Mouse (Mus musculus): ENCODE data around the gene Pam. TPM values are rescaled to one million over a fixed set of nuclear protein-coding genes. Genes with fewer than 3 reads are reported as not detected.

The Pam gene
- total and polyA plus RNA-seq, 3 experiments: not detected

DNA sequence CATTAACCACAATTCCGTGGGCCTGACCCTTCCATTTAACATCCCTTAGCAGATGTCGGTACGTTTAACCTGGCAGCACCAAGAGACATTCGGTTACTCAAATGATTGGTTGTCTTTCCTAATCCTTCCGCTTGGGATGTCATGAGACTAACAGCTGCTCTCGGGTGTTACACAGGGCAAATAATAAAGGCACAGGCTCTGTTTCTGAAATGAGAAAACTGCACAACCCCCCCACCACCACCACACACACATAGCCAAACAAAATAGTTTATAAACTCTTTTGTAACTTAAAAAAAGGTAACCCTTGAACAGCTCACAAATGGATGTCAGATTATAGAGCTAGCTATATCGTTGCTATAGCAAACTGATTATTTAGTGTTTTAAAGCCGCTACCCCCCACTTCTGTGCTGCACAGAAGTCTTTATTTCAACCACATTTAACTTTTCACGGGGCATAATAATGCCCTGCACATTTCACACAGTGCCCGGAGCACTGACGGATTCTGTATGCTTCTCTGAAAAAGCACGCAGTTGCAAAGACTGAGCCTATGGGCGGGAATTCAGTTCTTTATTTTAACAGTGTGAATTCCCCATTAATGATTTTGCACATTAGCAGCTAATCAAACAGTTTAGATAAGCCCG, 246.7 kb downstream of the Pam start:
- no peaks in the 10 kb centered on the region for H3K79me2 ChIP-seq (ENCODE audit: control insufficient read depth, insufficient read depth, low read length, poor library complexity)
- TF ChIP-seq E2F4 (IDR thresholded peaks at IDR 0.05; ENCODE audit: borderline replicate concordance, low read depth, low read length) (no peak), POLR2A (IDR thresholded peaks at IDR 0.05; ENCODE audit: control insufficient read depth in 1 of 2, insufficient read depth in 1 of 2, low read depth in 1 of 2, low read length in 2 of 2, poor library complexity in 1 of 2) (no peak), MAX (IDR thresholded peaks at IDR 0.05; ENCODE audit: low read length) (no peak), TBP (IDR thresholded peaks at IDR 0.05; ENCODE audit: low read depth, low read length) (no peak), GATA1 (IDR thresholded peaks at IDR 0.05; ENCODE audit: low read depth, low read length) (no peak), EP300 (IDR thresholded peaks at IDR 0.05; ENCODE audit: low read depth in 1 of 2, low read length in 2 of 2) (no peak), SMC3 (IDR thresholded peaks at IDR 0.05; ENCODE audit: low read depth, low read length) (no peak)
- no peaks in the 10 kb centered on the region for H3K36me3 ChIP-seq (ENCODE audit: control insufficient read depth in 1 of 2, insufficient read depth in 2 of 2, low read length in 2 of 2)
- H3K4me3 ChIP-seq (ENCODE audit: control insufficient read depth in 1 of 2, insufficient read depth in 1 of 2, low read depth in 2 of 2, low read length in 2 of 2): no peak overlapping the region
- no peaks in the 10 kb centered on the region for H3K9me3 ChIP-seq (replicated peaks; ENCODE audit: insufficient read depth, low read length)
- no peak overlapping the region for H3K27ac ChIP-seq (ENCODE audit: control insufficient read depth, low read depth, low read length)
- H3K27me3 ChIP-seq (ENCODE audit: control insufficient read depth in 1 of 2, insufficient read depth in 2 of 2, low read length in 2 of 2): peaks cover 0 to 2% of the 10 kb centered on the region in 2 experiments; a peak in 1 of 4 replicates
- H3K4me1 ChIP-seq (ENCODE audit: control insufficient read depth in 1 of 2, insufficient read depth in 2 of 2, low read length in 2 of 2): no peaks in the 10 kb centered on the region
- H3K9ac ChIP-seq (ENCODE audit: control insufficient read depth, low read depth, low read length, poor library complexity, severe bottlenecking): no peak overlapping the region
- no peak for DNase-seq (ENCODE audit: low read depth, low spot score)

- H3K27me3 ChIP-seq (ENCODE audit: control insufficient read depth in 1 of 2, insufficient read depth in 2 of 2, low read length in 2 of 2): peaks cover 0 to 2% of the 10 kb centered on the region in 2 experiments; a peak in 1 of 4 replicates
- H3K36me3 ChIP-seq (ENCODE audit: control insufficient read depth in 1 of 2, insufficient read depth in 2 of 2, low read length in 2 of 2): no peaks in the 10 kb centered on the region
- H3K9me3 ChIP-seq (replicated peaks; ENCODE audit: insufficient read depth, low read length): no peaks in the 10 kb centered on the region
- TF ChIP-seq ZKSCAN1 (IDR thresholded peaks at IDR 0.05; ENCODE audit: low read depth, low read length): no peak
- no peak for TF ChIP-seq MAFK (IDR thresholded peaks at IDR 0.05; ENCODE audit: borderline replicate concordance, low read depth, low read length)
- TF ChIP-seq MAX (IDR thresholded peaks at IDR 0.05; ENCODE audit: low read length): no peak
- TF ChIP-seq BHLHE40 (IDR thresholded peaks at IDR 0.05; ENCODE audit: borderline replicate concordance, low read depth, low read length): no peak
- TF ChIP-seq TBP (IDR thresholded peaks at IDR 0.05; ENCODE audit: low read depth, low read length): no peak
- TF ChIP-seq MYC (IDR thresholded peaks at IDR 0.05; ENCODE audit: low read depth, low read length): no peak
- TF ChIP-seq CHD2 (IDR thresholded peaks at IDR 0.05; ENCODE audit: low read length): no peak
- no peak for TF ChIP-seq JUND (IDR thresholded peaks at IDR 0.05; ENCODE audit: low read depth, low read length)
- TF ChIP-seq KAT2A (conservative IDR thresholded peaks at IDR 0.05; ENCODE audit: low read depth, low read length): no peak
- TF ChIP-seq USF1 (IDR thresholded peaks at IDR 0.05; ENCODE audit: low read depth, low read length): no peak
- TF ChIP-seq GABPA (IDR thresholded peaks at IDR 0.05; ENCODE audit: low read depth, low read length): no peak
- TF ChIP-seq RCOR1 (IDR thresholded peaks at IDR 0.05; ENCODE audit: low read depth, low read length): no peak
- no peak for TF ChIP-seq USF2 (IDR thresholded peaks at IDR 0.05; ENCODE audit: borderline replicate concordance in 1 of 2, insufficient read depth in 1 of 2, low read depth in 1 of 2, low read length in 2 of 2)
- TF ChIP-seq NELFE (IDR thresholded peaks at IDR 0.05; ENCODE audit: low read depth, low read length): no peak
- no peaks in the 10 kb centered on the region for H3K4me1 ChIP-seq (ENCODE audit: control insufficient read depth in 1 of 2, insufficient read depth in 2 of 2, low read length in 2 of 2)
- H3K79me2 ChIP-seq (ENCODE audit: control insufficient read depth, insufficient read depth, low read length, poor library complexity): no peaks in the 10 kb centered on the region
- no peak overlapping the region for H3K4me3 ChIP-seq (ENCODE audit: control insufficient read depth in 1 of 2, insufficient read depth in 1 of 2, low read depth in 2 of 2, low read length in 2 of 2)
- no peak for DNase-seq (ENCODE audit: low read depth, low spot score)
- H3K27ac ChIP-seq (ENCODE audit: control insufficient read depth, low read depth, low read length): no peak overlapping the region
- H3K9ac ChIP-seq (ENCODE audit: control insufficient read depth, low read depth, low read length, poor library complexity, severe bottlenecking): no peak overlapping the region
These were observed 252.0 kb downstream of the Pam start for GRCm38 (mm10) chr1:97843220-97843992.
